Mouse (Mus musculus) liver, embryonic 12.5 days (tissue): ENCODE measurements around the gene Tmem123. TPM values are rescaled to one million over a fixed set of nuclear protein-coding genes. Genes with fewer than 3 reads are reported as not detected.

Experiments
- ATAC-seq: fragments of 200-750 bp; cut with Nextera tagmentation; 2 replicates; pipeline ENCODE4 v1.8.0; 2017; ENCODE audit warnings: moderate number of reproducible peaks, mild to moderate bottlenecking, moderate library complexity
- H3K27ac ChIP-seq: fragments of 300-500 bp; sonication (generic); 2 replicates; pipeline ENCODE4 v1.5.1; 2016; ENCODE audit warnings: mild to moderate bottlenecking
- H3K27me3 ChIP-seq: fragments of 300-500 bp; sonication (generic); replicated peaks from 2 replicates; pipeline ENCODE4 v1.6.1; 2016; ENCODE audit warnings: mild to moderate bottlenecking, moderate library complexity
- H3K36me3 ChIP-seq: fragments of 300-500 bp; sonication (generic); 2 replicates; pipeline ENCODE4 v1.6.1; 2016; ENCODE audit warnings: mild to moderate bottlenecking, moderate library complexity
- H3K4me1 ChIP-seq: fragments of 300-500 bp; sonication (generic); 2 replicates; pipeline ENCODE4 v1.6.1; 2016
- H3K4me2 ChIP-seq: fragments of 300-500 bp; sonication (generic); 2 replicates; pipeline ENCODE4 v1.6.1; 2016; ENCODE audit warnings: mild to moderate bottlenecking, moderate library complexity
- H3K4me3 ChIP-seq: fragments of 300-500 bp; sonication (generic); 2 replicates; pipeline ENCODE4 v1.5.1; 2016; ENCODE audit warnings: mild to moderate bottlenecking, moderate library complexity
- H3K9ac ChIP-seq: fragments of 300-500 bp; sonication (generic); 2 replicates; pipeline ENCODE4 v1.6.1; 2016; ENCODE audit warnings: mild to moderate bottlenecking, moderate library complexity
- H3K9me3 ChIP-seq: fragments of 300-500 bp; sonication (generic); replicated peaks from 2 replicates; pipeline ENCODE4 v1.6.1; 2016; ENCODE audit warnings: mild to moderate bottlenecking, moderate library complexity
- WGBS: fragments of 180-500 bp; shearing (Covaris S2); methylation state at CpG from one replicate; pipeline ENCODE4 v1.1.7; 2016; ENCODE audit not compliant: insufficient replicate concordance; 5-methylcytosine and 5-hydroxymethylcytosine counted together
- microRNA-seq: library from miRNA; unstranded; fragments of <30 nt; microRNA quantifications from one replicate; pipeline ENCODE4, GENCODE M21; 2017
- polyA plus RNA-seq: library from polyadenylated mRNA; unstranded; fragments of >200 nt; fragmentation: Nextera tagmentation; extraction: Ambion mirVana; gene quantifications from 2 replicates; pipeline ENCODE4 v1.2.1, GENCODE M21; 2016

Tmem123 gene
- polyA plus RNA-seq, 1 experiment from 2014 or later, result 59.4 TPM

DNA sequence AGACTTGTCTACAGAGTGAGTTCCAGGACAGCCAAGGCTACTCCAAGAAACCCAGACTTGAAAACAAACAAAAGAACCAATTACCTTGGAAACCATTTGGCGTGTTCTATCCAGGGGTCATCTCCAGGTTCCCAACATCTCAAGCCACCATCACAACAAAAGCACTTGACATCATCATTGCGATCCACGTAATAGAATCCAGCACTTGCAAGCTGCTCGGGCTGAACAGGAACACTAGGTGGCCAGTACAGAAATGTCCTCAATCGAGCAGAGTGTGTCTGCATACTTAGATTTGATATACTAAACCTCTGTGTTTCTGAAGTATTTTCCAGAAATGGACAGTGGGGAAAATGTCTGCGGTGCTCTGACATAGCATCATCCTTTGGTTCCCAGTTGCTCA is 69.6 kb downstream of the Tmem123 start:
- peaks cover 26% of the 10 kb centered on the region for H3K36me3 ChIP-seq
- ATAC-seq, result no peak
- 82% methylated on average over 6 of the region's 6 CpGs for WGBS
- H3K4me1 ChIP-seq, result peaks cover 62% of the 10 kb centered on the region
- H3K4me2 ChIP-seq, result peak overlapping the region; percentile 31
- H3K27me3 ChIP-seq, result no peaks in the 10 kb centered on the region
- H3K9me3 ChIP-seq, result no peaks in the 10 kb centered on the region
- H3K9ac ChIP-seq, result no peak overlapping the region; the same call in 1 of the 2 replicates
- no peak overlapping the region for H3K27ac ChIP-seq
- no peak overlapping the region for H3K4me3 ChIP-seq

DNA sequence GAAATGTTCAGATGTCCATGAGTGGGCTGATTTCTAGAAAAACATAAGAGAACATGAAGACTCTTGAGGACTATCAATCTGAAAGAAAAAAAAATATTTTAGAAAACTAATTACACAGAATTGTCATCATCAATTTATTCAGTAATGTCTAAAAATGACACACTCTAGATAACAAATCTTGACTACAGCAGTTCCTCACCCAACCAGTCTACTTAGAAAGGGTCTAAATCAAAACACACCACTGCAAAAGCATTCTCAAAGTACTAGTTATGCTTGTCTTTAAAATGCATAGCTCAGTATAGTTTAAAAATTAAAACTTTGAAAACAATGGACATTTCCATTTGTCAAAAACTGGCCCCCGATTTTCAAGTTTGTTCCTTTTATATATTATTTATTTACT is 71.5 kb downstream of the Tmem123 start:
- Histone ChIP-seq H3K4me2 (peak overlapping the region; percentile 86), H3K36me3 (peaks cover 26% of the 10 kb centered on the region), H3K4me1 (peaks cover 44% of the 10 kb centered on the region), H3K27me3 (no peaks in the 10 kb centered on the region), H3K4me3 (peak overlapping the region; percentile 76), H3K9me3 (no peaks in the 10 kb centered on the region), H3K27ac (no peak overlapping the region), H3K9ac (no peak overlapping the region)
- WGBS, result 72% methylated on average over 1 of the region's 1 CpGs
- ATAC-seq, result no peak

DNA sequence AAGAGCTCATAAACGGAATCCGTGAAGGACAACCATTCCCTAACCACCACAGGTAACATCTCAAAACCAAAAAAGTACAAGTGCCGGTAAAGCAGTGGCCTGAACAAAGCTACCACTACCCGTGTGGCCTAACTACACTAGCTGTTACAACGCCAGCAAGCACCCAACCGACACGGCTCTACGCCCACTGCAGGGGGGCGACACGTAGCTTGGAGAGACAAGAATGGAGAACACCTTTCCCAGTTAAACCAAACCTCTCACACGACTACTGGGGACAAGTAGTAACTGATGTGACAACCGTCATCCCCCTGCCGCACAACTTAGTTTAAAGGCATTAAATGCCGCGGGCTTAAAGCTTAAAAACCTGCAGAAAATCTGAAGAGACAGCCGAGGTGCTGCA is 72.5 kb downstream of the Tmem123 start:
- Histone ChIP-seq H3K9ac (peak overlapping the region; percentile 90), H3K4me2 (peak overlapping the region; percentile 86), H3K9me3 (no peaks in the 10 kb centered on the region), H3K27me3 (no peaks in the 10 kb centered on the region), H3K36me3 (peaks cover 26% of the 10 kb centered on the region), H3K4me3 (peak overlapping the region; percentile 76), H3K27ac (peak overlapping the region; percentile 99), H3K4me1 (peaks cover 38% of the 10 kb centered on the region)
- peak; percentile 27 for ATAC-seq
- under 1% methylated on average over 16 of the region's 16 CpGs for WGBS

DNA sequence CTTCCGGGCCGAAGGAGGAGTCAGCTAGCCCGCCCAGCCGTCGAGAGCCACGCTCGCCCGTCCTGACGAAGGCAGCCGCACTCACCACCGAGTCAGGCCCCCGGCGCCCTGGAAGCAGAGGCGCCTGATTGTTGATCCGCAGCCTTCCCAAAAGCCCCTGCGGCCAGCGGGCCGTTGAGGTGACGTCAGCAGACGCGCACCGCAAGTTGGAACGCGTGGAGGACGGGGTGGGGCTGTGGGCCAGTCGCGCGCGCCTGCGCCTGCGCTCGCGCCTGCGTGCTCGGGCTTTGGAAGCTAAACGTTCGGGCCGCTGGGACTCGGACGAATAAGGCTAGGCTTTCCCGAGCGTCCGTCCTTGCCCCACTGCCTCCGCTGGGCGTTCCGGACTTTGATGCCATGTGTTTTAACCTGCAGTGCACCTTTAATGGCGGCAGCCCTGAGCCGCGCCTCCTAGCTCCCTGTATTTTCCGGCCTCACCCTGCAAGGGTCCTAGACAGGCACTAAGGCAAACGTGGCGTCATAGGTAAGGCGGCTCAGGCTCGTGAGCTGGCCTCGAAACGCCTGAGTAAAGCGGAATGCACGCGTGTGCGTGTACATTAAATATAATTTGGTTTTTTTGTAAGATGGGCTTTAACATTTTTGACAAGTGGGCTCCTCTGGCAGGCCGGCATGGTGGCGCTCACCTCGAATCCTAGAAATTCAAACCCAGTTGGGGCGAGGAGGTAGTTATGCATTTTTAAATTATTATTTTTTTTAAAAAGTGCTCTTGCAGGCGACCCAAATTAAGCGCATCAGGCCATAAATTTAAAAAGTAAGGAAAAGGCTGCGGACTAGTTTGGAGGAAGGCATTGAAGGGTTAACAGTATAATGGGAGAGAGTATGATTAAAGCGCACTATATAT is 73.3 kb downstream of the Tmem123 start, which contains the start of gene Birc2:
TSS of gene Birc2 (minus strand) at position 160 of the 901 bp plus-strand sequence.
- Histone ChIP-seq H3K9me3 (no peaks in the 10 kb centered on the region), H3K9ac (peak within 1 kb of the TSS; percentile 90), H3K4me1 (peaks cover 31% of the 10 kb centered on the region), H3K27ac (peak within 1 kb of the TSS; percentile 99), H3K4me2 (peak within 1 kb of the TSS; percentile 86), H3K36me3 (peaks cover 25% of the 10 kb centered on the region), H3K27me3 (no peaks in the 10 kb centered on the region), H3K4me3 (peak within 1 kb of the TSS; percentile 76)
- under 1% methylated on average over 68 of the region's 68 CpGs for WGBS
- peak; percentile 98 for ATAC-seq

DNA sequence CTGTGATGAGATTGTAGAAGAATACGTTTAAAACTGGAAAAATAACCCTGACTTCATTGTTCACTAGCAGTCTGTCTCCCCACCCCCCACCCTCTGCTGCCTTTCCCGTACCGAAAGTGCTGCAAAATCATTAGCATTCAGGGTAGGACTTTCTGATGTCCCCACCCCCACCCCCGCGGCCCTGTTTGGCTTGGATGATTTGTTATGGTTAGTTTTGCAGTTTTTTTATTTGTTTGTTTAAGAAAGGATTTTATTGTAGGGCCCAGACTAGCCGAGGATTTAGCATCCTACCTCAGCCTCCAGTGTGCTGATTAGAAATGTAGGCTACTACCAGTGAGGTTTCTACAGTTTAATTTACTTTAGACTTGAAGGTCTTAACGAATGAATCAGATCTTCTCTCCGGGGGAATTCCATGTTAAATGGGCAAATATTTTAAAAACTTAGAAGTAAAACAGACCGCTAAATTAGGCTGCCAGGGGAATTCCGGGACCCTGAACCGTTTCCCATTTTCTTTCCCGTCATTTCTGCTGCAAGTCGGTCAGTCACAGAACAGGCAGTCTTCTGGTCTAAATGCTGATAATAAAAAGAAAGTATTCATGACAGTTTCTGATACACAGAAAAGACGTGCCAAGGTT is 74.1 kb downstream of the Tmem123 start:
- peak overlapping the region; percentile 99 for H3K27ac ChIP-seq
- 26% methylated on average over 14 of the region's 14 CpGs for WGBS
- H3K27me3 ChIP-seq, result no peaks in the 10 kb centered on the region
- H3K4me1 ChIP-seq, result peaks cover 24% of the 10 kb centered on the region
- peak overlapping the region; percentile 86 for H3K4me2 ChIP-seq
- H3K9ac ChIP-seq, result peak overlapping the region; percentile 90
- peaks cover 19% of the 10 kb centered on the region for H3K36me3 ChIP-seq
- no peaks in the 10 kb centered on the region for H3K9me3 ChIP-seq
- H3K4me3 ChIP-seq, result peak overlapping the region; percentile 76
- ATAC-seq, result no peak

DNA sequence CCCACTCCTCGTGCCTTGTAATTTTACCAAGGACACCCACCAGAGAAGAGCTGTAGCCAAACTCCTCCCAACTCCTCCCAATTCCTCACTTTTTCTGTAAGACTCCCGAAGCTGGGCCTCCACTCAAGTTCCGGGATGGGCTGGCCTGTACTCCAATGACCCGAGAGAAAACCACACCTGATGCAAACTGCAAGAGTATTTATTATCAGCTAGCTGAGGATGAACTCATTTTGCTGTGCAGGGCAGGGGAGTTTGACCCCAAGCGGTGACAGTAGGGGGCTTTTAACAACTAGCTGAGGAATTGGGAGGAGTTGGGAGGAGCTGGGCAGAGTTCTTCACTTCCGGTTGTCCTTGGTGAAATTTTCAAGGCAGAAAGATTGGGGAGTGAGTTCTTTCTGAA is 77.4 kb downstream of the Tmem123 start:
- no peaks in the 10 kb centered on the region for H3K9me3 ChIP-seq
- H3K4me1 ChIP-seq, result peaks cover 7% of the 10 kb centered on the region
- H3K27me3 ChIP-seq, result no peaks in the 10 kb centered on the region
- no peak overlapping the region for H3K27ac ChIP-seq
- no peak for ATAC-seq
- no peak overlapping the region for H3K4me2 ChIP-seq
- no peak overlapping the region for H3K4me3 ChIP-seq
- no peak overlapping the region for H3K9ac ChIP-seq
- 69% methylated on average over 6 of the region's 6 CpGs for WGBS
- no peaks in the 10 kb centered on the region for H3K36me3 ChIP-seq

Small RNA genes lying within 50 kb of the gene (microRNA-seq; reads per million reads assigned to microRNA genes)
- 16.5 reads per million, percentile 28 among the genes with 10 or more reads in this experiment for gene Mir5618

Other genes with a start within 250 kb of the Tmem123 start
- 1.1 and 1.2 TPM in 2 replicates for gene Mmp8, start 205.6 kb upstream of the Tmem123 start, polyA plus RNA-seq
- gene Mmp27, start 192.6 kb upstream of the Tmem123 start, polyA plus RNA-seq, result 0.06 TPM in 1 of 2 replicates, not detected in the other
- not detected in 2 replicates for gene Mmp20, start 135.8 kb upstream of the Tmem123 start, polyA plus RNA-seq
- not detected in 2 replicates for gene Mmp7, start 72.0 kb upstream of the Tmem123 start, polyA plus RNA-seq
- gene Birc2, start 73.0 kb downstream of the Tmem123 start, polyA plus RNA-seq, result 15.0 and 15.6 TPM in 2 replicates
- gene Birc3, start 109.1 kb downstream of the Tmem123 start, polyA plus RNA-seq, result 6.7 and 6.9 TPM in 2 replicates
- gene Yap1, start 240.6 kb downstream of the Tmem123 start, polyA plus RNA-seq, result 8.3 and 8.7 TPM in 2 replicates